Mouse (Mus musculus) MEL (cell line): ENCODE measurements at regions not wholly inside any gene's neighbourhood (a gene's known extent, or its start where the extent isn't known, plus 50 kb on each side); places are given as distances from the start of the nearest gene placed in this dataset.

Experiments used
- DNase-seq: peaks from one replicate; pipeline ENCODE4 v3.0.0; 2011; ENCODE audit warnings: low read depth, low spot score
- H3K27ac ChIP-seq: 2 replicates; pipeline ENCODE4 v1.5.1; 2012; ENCODE audit warnings: low read depth, mild to moderate bottlenecking, control low read depth, low read length, moderate library complexity; ENCODE audit not compliant: control insufficient read depth
- H3K27me3 ChIP-seq, 2 experiments: fragments of 150-350 bp in 1 of 2; sonication (generic) in 1 of 2; 2 replicates each; pipeline ENCODE4 v1.6.1; 2012; ENCODE audit warnings: low read length in 2 of 2, mild to moderate bottlenecking in 2 of 2, improper control_type of control experiment in 1 of 2, moderate library complexity in 1 of 2; ENCODE audit not compliant: insufficient read depth in 2 of 2, control insufficient read depth in 1 of 2
- H3K36me3 ChIP-seq, 2 experiments: 2 replicates each; pipeline ENCODE4 v1.6.1; 2012 to 2014; ENCODE audit warnings: low read length in 2 of 2, improper control_type of control experiment in 1 of 2, inconsistent platforms in 1 of 2, mild to moderate bottlenecking in 1 of 2; ENCODE audit not compliant: insufficient read depth in 2 of 2, control insufficient read depth in 1 of 2
- H3K4me1 ChIP-seq, 2 experiments: fragments of 150-350 bp in 1 of 2; sonication (generic) in 1 of 2; 2 replicates each; pipeline ENCODE4 v1.6.1; 2012; ENCODE audit warnings: low read length in 2 of 2, improper control_type of control experiment in 1 of 2, mild to moderate bottlenecking in 1 of 2; ENCODE audit not compliant: insufficient read depth in 2 of 2, control insufficient read depth in 1 of 2
- H3K4me3 ChIP-seq, 2 experiments: fragments of 150-350 bp in 1 of 2; sonication (generic) in 1 of 2; 2 replicates each; pipeline ENCODE4 v1.5.1; 2012; ENCODE audit warnings: low read depth in 2 of 2, low read length in 2 of 2, mild to moderate bottlenecking in 2 of 2, moderate library complexity in 2 of 2, control low read depth in 1 of 2, improper control_type of control experiment in 1 of 2; ENCODE audit not compliant: control insufficient read depth in 1 of 2, insufficient read depth in 1 of 2
- H3K79me2 ChIP-seq: 2 replicates; pipeline ENCODE4 v1.6.1; 2012; ENCODE audit warnings: mild to moderate bottlenecking, low read length, moderate library complexity; ENCODE audit not compliant: control insufficient read depth, poor library complexity, insufficient read depth
- H3K9ac ChIP-seq: 2 replicates; pipeline ENCODE4 v1.6.1; 2012; ENCODE audit warnings: low read depth, mild to moderate bottlenecking, control low read depth, low read length, moderate library complexity; ENCODE audit not compliant: control insufficient read depth, poor library complexity, severe bottlenecking
- H3K9me3 ChIP-seq: fragments of 150-350 bp; sonication (generic); replicated peaks from 2 replicates; pipeline ENCODE4 v1.6.1; 2012; ENCODE audit warnings: mild to moderate bottlenecking, low read length, improper control_type of control experiment, moderate library complexity; ENCODE audit not compliant: insufficient read depth
- E2F4 ChIP-seq: IDR thresholded peaks from 2 replicates; pipeline ENCODE4 v1.6.1; 2011; ENCODE audit warnings: low read depth, low read length, improper control_type of control experiment, borderline replicate concordance
- GABPA ChIP-seq: IDR thresholded peaks from 2 replicates; pipeline ENCODE4 v1.6.1; 2012; ENCODE audit warnings: low read depth, mild to moderate bottlenecking, inconsistent platforms, low read length, improper control_type of control experiment, moderate library complexity
- HCFC1 ChIP-seq: IDR thresholded peaks from 2 replicates; pipeline ENCODE4 v1.6.1; 2012; ENCODE audit warnings: low read depth, mild to moderate bottlenecking, inconsistent platforms, low read length, improper control_type of control experiment, moderate library complexity
- JUND ChIP-seq: IDR thresholded peaks from 2 replicates; pipeline ENCODE4 v1.6.1; 2011; ENCODE audit warnings: low read depth, mild to moderate bottlenecking, improper control_type of control experiment, low read length
- NRF1 ChIP-seq: IDR thresholded peaks from 2 replicates; pipeline ENCODE4 v1.6.1; 2014; ENCODE audit warnings: low read depth, mild to moderate bottlenecking, inconsistent platforms, low read length, improper control_type of control experiment, moderate library complexity; ENCODE audit not compliant: poor library complexity, insufficient read depth, severe bottlenecking
- POLR2AphosphoS2 ChIP-seq: IDR thresholded peaks from 2 replicates; pipeline ENCODE4 v1.6.1; 2011; ENCODE audit warnings: low read length, improper control_type of control experiment
- USF2 ChIP-seq, 2 experiments: IDR thresholded peaks; 2 replicates each; pipeline ENCODE4 v1.6.1; 2011 to 2012; ENCODE audit warnings: improper control_type of control experiment in 2 of 2, low read length in 2 of 2, borderline replicate concordance in 1 of 2, inconsistent platforms in 1 of 2, low read depth in 1 of 2, mild to moderate bottlenecking in 1 of 2; ENCODE audit not compliant: insufficient read depth in 1 of 2
- ZMIZ1 ChIP-seq: IDR thresholded peaks from 2 replicates; pipeline ENCODE4 v1.6.1; 2012; ENCODE audit warnings: low read depth, mild to moderate bottlenecking, inconsistent platforms, low read length, improper control_type of control experiment, moderate library complexity

DNA sequence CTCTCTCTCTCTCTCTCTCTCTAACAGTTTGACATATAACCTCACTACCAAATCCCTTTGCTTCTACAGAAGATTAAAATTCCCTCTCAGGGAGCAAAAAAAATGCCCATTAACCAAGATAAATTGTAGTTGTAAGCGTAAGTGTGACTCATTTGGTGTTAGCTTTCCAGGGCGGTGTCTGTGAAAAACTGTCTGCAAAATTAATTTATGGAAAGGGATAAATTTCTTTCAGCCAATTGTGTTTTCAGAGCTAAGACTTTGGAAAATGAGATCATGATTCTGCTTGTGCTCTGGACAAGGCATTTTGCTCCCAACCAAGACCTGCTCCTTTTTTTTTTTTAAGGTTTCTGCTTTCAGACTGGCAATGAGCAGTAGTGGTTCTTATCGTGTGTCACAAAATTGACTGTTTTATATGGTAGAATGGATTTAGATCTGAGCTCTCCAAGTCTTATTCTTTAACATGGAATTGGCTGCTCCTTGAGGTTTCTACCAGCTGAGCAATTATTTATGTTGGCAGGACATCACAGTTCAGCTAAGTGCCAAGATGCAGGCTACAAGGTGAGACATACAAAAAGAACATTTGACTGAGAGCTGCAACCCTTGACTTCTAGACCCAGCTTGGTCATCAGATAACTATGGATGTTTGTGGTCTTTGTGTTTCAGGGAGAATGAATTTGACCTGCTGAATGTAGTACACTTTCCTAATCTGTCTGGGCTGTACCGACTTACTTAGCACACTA is 130.8 kb upstream of the S100g start:
- no peak for DNase-seq
- no peaks in the 10 kb centered on the region for H3K79me2 ChIP-seq
- H3K4me3 ChIP-seq: no peak overlapping the region
- TF ChIP-seq JUND (no peak), NRF1 (no peak), POLR2AphosphoS2 (no peak), GABPA (no peak), USF2 (IDR thresholded peaks at IDR 0.05; ENCODE audit: borderline replicate concordance in 1 of 2, insufficient read depth in 1 of 2, low read depth in 1 of 2, low read length in 2 of 2) (no peak), ZMIZ1 (no peak), HCFC1 (no peak), E2F4 (no peak)
- no peak overlapping the region for H3K9ac ChIP-seq
- H3K27ac ChIP-seq: no peak overlapping the region
- peaks cover 0 to under 1% of the 10 kb centered on the region in 2 experiments; a peak in 1 of 4 replicates for H3K27me3 ChIP-seq
- no peaks in the 10 kb centered on the region for H3K9me3 ChIP-seq
- H3K4me1 ChIP-seq: no peaks in the 10 kb centered on the region
- no peaks in the 10 kb centered on the region for H3K36me3 ChIP-seq
